Mouse (Mus musculus): ENCODE measurements at regions not wholly inside any gene's neighbourhood (a gene's known extent, or its start where the extent isn't known, plus 50 kb on each side); places are given as distances from the start of the nearest gene placed in this dataset.

DNA sequence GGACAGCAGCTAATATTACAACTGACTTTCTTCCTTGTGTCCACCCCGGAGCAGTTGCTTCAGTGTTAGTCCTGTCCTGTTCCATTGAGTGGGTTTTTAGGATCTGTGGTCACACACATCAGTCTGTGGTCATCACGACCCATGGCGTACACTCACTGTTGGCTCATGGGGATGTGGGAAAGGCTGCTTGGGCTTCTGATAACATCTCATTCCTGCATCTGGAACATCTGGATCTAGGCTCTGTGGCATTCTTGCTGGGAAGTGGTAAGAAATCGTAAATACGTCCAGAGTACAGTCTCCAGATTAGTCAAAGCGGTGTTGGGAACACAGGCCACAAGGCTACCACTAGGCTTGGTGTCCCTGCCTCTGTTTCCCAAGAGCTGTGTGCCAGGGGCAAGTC is 362.7 kb upstream of the Tbx3 start:
- Histone ChIP-seq H3K4me2 (ENCODE audit: low read depth) (no peak overlapping the region), H3K27ac (no peak overlapping the region), H3K36me3 (replicated peaks; ENCODE audit: control insufficient read depth, insufficient read depth, low read depth) (no peaks in the 10 kb centered on the region), H3K9ac (replicated peaks) (no peak overlapping the region), H3K9me3 (ENCODE audit: control insufficient read depth, low read length) (no peaks in the 10 kb centered on the region), H3K27me3 (ENCODE audit: control insufficient read depth, insufficient read depth, low read length) (no peaks in the 10 kb centered on the region), H3K4me3 (ENCODE audit: insufficient read depth in 1 of 2, low read depth in 2 of 2, low read length in 2 of 2) (no peak overlapping the region), H3K4me1 (replicated peaks; ENCODE audit: control insufficient read depth in 2 of 2, insufficient read depth in 2 of 2, low read length in 1 of 2) (no peaks in the 10 kb centered on the region)
- TF ChIP-seq EP300 (IDR thresholded peaks at IDR 0.05; ENCODE audit: low read depth) (no peak), CTCF (IDR thresholded peaks at IDR 0.05; ENCODE audit: low read depth) (no peak)
- no peak for ATAC-seq (ENCODE audit: insufficient read depth)
- WGBS (ENCODE audit: insufficient replicate concordance): 66% methylated on average over 6 of the region's 6 CpGs
- no peak for DNase-seq (ENCODE audit: low read depth in 3 of 3, low spot score in 3 of 3)

DNA sequence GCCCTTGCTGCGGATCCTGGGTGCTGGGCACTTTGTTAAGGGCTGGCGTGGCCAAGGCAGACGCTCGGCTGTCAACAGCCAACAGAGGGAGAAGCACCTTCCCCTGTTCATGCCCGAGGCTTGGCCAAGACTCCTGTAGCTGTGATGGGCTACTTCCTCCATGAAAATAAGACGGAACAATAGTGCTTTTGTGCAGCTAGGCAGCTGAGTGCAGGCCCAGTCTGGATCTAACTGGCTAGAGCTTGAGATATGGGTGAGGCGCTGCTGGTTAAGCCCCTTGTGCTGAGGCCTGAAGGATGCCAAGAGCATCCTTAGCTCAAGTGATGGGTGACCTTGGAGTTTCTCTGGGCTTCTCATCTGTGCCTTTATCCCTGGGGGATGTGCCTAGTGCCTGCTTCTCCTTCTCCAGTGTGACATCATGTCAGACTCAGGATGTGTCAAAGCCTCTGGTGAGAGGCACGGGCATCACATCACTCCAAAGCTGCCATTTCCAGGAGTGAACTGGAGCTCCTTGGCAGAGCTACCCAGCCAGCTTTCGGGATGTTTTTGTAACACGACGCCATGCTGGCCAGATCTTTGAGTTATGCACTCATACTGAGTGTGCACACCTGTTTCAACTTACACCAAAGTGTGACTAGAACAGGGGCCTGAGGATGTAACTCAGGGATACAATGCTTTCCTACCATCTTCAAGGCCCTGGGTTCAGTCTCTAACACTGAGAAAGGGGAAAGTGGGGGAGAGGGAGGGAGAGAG is 360.1 kb upstream of the Tbx3 start:
- Histone ChIP-seq H3K4me1 (replicated peaks; ENCODE audit: control insufficient read depth in 2 of 2, insufficient read depth in 2 of 2, low read length in 1 of 2) (no peaks in the 10 kb centered on the region), H3K4me2 (ENCODE audit: low read depth) (no peak overlapping the region), H3K27me3 (ENCODE audit: control insufficient read depth, insufficient read depth, low read length) (no peaks in the 10 kb centered on the region), H3K4me3 (ENCODE audit: insufficient read depth in 1 of 2, low read depth in 2 of 2, low read length in 2 of 2) (no peak overlapping the region), H3K9ac (replicated peaks) (no peak overlapping the region), H3K36me3 (replicated peaks; ENCODE audit: control insufficient read depth, insufficient read depth, low read depth) (no peaks in the 10 kb centered on the region), H3K27ac (no peak overlapping the region), H3K9me3 (ENCODE audit: control insufficient read depth, low read length) (no peaks in the 10 kb centered on the region)
- no peak for DNase-seq (ENCODE audit: low read depth in 3 of 3, low spot score in 3 of 3)
- TF ChIP-seq EP300 (IDR thresholded peaks at IDR 0.05; ENCODE audit: low read depth) (no peak), CTCF (IDR thresholded peaks at IDR 0.05; ENCODE audit: low read depth) (no peak)
- no peak for ATAC-seq (ENCODE audit: insufficient read depth)
- 61% methylated on average over 11 of the region's 11 CpGs for WGBS (ENCODE audit: insufficient replicate concordance)

DNA sequence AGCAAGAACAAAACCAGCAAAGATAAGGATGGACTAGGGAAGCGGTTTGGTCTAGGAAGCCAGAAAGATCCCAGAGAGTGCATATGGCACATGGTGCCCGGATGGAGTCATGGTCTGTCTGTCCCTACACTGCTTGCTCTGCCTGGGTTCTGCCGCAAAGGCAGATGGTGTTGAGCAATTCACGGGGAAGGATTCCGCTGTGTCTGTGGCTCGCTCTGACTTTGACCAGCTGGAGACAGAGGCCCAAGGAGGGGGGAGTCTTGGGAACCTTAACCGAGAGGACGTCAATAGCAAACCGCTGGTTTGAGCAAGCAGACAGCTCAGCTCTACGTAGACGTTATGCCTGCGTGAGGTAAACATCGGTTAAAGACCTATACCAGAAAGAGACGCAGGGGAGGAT is 357.7 kb upstream of the Tbx3 start:
- no peak overlapping the region for H3K4me2 ChIP-seq (ENCODE audit: low read depth)
- ATAC-seq (ENCODE audit: insufficient read depth) (no peak), DNase-seq (ENCODE audit: low read depth in 3 of 3, low spot score in 3 of 3) (no peak)
- TF ChIP-seq CTCF (IDR thresholded peaks at IDR 0.05; ENCODE audit: low read depth): no peak
- TF ChIP-seq EP300 (IDR thresholded peaks at IDR 0.05; ENCODE audit: low read depth): no peak
- H3K9ac ChIP-seq (replicated peaks): no peak overlapping the region
- H3K4me1 ChIP-seq (replicated peaks; ENCODE audit: control insufficient read depth in 2 of 2, insufficient read depth in 2 of 2, low read length in 1 of 2): no peaks in the 10 kb centered on the region
- no peaks in the 10 kb centered on the region for H3K9me3 ChIP-seq (ENCODE audit: control insufficient read depth, low read length)
- H3K27ac ChIP-seq: no peak overlapping the region
- no peak overlapping the region for H3K4me3 ChIP-seq (ENCODE audit: insufficient read depth in 1 of 2, low read depth in 2 of 2, low read length in 2 of 2)
- 55% methylated on average over 14 of the region's 14 CpGs for WGBS (ENCODE audit: insufficient replicate concordance)
- H3K27me3 ChIP-seq (ENCODE audit: control insufficient read depth, insufficient read depth, low read length): no peaks in the 10 kb centered on the region
- no peaks in the 10 kb centered on the region for H3K36me3 ChIP-seq (replicated peaks; ENCODE audit: control insufficient read depth, insufficient read depth, low read depth)

DNA sequence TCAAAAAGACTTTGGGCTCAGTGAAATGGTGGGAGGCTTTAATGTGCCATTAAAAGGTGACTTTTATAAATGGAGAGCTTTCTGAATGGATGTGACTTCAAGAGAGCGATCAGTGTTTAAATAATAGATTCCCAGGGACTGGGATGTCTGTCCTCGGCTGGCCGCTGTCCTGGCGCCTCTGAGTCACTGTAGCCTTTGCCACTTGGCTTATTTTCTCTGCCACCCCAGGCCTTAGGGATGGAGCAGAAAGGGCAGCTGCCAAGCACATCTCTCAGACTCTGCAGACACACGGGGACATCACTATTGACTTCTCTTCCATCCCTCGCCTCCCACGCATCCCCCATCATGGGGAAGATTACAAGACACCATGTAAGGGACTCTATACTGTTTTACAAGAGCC is 355.3 kb upstream of the Tbx3 start:
- Histone ChIP-seq H3K9me3 (ENCODE audit: control insufficient read depth, low read length) (no peaks in the 10 kb centered on the region), H3K4me2 (ENCODE audit: low read depth) (no peak overlapping the region), H3K9ac (replicated peaks) (no peak overlapping the region), H3K27ac (no peak overlapping the region), H3K36me3 (replicated peaks; ENCODE audit: control insufficient read depth, insufficient read depth, low read depth) (no peaks in the 10 kb centered on the region), H3K4me3 (ENCODE audit: insufficient read depth in 1 of 2, low read depth in 2 of 2, low read length in 2 of 2) (no peak overlapping the region), H3K4me1 (replicated peaks; ENCODE audit: control insufficient read depth in 2 of 2, insufficient read depth in 2 of 2, low read length in 1 of 2) (no peaks in the 10 kb centered on the region), H3K27me3 (ENCODE audit: control insufficient read depth, insufficient read depth, low read length) (no peaks in the 10 kb centered on the region)
- TF ChIP-seq CTCF (IDR thresholded peaks at IDR 0.05; ENCODE audit: low read depth) (no peak), EP300 (IDR thresholded peaks at IDR 0.05; ENCODE audit: low read depth) (no peak)
- no peak for DNase-seq (ENCODE audit: low read depth in 3 of 3, low spot score in 3 of 3)
- ATAC-seq (ENCODE audit: insufficient read depth): no peak
- WGBS (ENCODE audit: insufficient replicate concordance): 74% methylated on average over 7 of the region's 7 CpGs

DNA sequence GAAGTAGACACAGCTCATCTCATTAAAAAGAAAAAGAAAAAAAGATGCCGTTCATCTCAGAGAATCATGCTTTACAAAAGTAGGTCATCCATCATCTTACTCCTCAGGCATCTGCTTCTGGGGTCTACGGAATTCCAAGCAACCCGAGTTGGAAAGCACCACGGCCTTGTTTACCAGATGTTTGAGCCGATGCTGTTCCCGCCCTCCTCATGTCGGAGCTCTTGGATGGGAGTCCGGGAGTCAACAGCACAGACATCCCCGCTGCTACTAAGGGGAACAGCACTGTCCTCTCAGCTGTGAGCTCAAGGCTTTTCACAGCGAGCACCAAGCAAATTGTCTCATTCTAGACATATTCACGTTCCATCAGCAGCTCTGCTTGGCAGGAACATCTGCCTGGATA is 352.9 kb upstream of the Tbx3 start:
- Histone ChIP-seq H3K4me3 (ENCODE audit: insufficient read depth in 1 of 2, low read depth in 2 of 2, low read length in 2 of 2) (no peak overlapping the region), H3K9ac (replicated peaks) (no peak overlapping the region), H3K27me3 (ENCODE audit: control insufficient read depth, insufficient read depth, low read length) (no peaks in the 10 kb centered on the region), H3K9me3 (ENCODE audit: control insufficient read depth, low read length) (no peaks in the 10 kb centered on the region), H3K4me2 (ENCODE audit: low read depth) (no peak overlapping the region), H3K4me1 (replicated peaks; ENCODE audit: control insufficient read depth in 2 of 2, insufficient read depth in 2 of 2, low read length in 1 of 2) (peaks cover 0 to 8% of the 10 kb centered on the region in 2 experiments; a peak in 1 of 4 replicates), H3K36me3 (replicated peaks; ENCODE audit: control insufficient read depth, insufficient read depth, low read depth) (no peaks in the 10 kb centered on the region), H3K27ac (no peak overlapping the region)
- ATAC-seq (ENCODE audit: insufficient read depth) (no peak), DNase-seq (ENCODE audit: low read depth in 3 of 3, low spot score in 3 of 3) (no peak)
- TF ChIP-seq CTCF (IDR thresholded peaks at IDR 0.05; ENCODE audit: low read depth) (no peak), EP300 (IDR thresholded peaks at IDR 0.05; ENCODE audit: low read depth) (no peak)
- 75% methylated on average over 11 of the region's 11 CpGs for WGBS (ENCODE audit: insufficient replicate concordance)
